In the genomic region with DNA sequence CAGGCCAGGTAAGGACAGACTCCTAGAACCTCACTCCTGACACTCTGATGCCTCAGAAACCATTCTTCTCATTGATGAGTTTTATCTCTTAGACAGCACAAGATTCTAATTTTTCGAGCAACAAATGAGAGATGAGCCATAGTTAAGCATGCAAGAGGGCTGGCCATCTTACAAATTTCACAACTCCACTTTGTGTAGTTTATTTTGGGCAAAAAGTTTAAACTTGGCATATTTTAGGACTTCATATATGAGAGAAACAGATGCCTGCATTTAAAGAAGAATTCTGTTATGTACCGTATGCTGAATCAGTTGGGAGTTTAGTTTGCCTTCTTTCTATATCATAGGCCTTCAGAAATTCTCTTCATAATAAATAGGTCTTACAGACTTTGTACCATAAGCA, we compare ENCODE assay signal across 14 mouse cellular contexts.
"Had no signal": no experiment of that assay in that cellular context is flagged by ENCODE, and none has a peak within 500 bp of the region (broad histone marks: within the 10 kb centered on the region; RNA-seq: fewer than 3 reads in every experiment).

No protein-coding gene starts in this region.

- DNase-seq: liver, postnatal 0 days; lung, adult 2 months; lung, postnatal 4 days; midbrain, embryonic 14.5 days; retina, postnatal 1 day; right cerebral cortex, adult 18-20 months; right cerebral cortex, postnatal 25 days; right cerebral cortex, postnatal 4 days; spleen, adult 18-20 months; thymus, adult 2 months; thymus, postnatal 25 days; thymus, postnatal 4 days had no signal

- ATAC-seq: liver, postnatal 0 days; lung, postnatal 0 days; midbrain, embryonic 16.5 days had no signal
